ENCODE assay signal across 30 mouse cellular contexts in genomic region chrX:93097551-93097950, GRCm38 (mm10).
"Had no signal": no experiment of that assay in that cellular context is flagged by ENCODE, and none has a peak within 500 bp of the region (broad histone marks: within the 10 kb centered on the region; RNA-seq: fewer than 3 reads in every experiment).

No protein-coding gene starts in this region.

- H3K4me3 ChIP-seq: heart, embryonic 12.5 days; heart, embryonic 13.5 days; heart, embryonic 15.5 days; hindbrain, embryonic 10.5 days; hindbrain, embryonic 12.5 days; hindbrain, embryonic 13.5 days; hindbrain, embryonic 15.5 days; intestine, embryonic 15.5 days; kidney, embryonic 15.5 days; layer of hippocampus, adult 2 months; left cerebral cortex, adult 2 months had no signal

- H3K9me3 ChIP-seq: heart, embryonic 12.5 days; heart, embryonic 13.5 days; heart, embryonic 15.5 days; hindbrain, embryonic 10.5 days; hindbrain, embryonic 12.5 days; hindbrain, embryonic 13.5 days; hindbrain, embryonic 15.5 days; intestine, embryonic 15.5 days; kidney, embryonic 15.5 days had no signal

- H3K4me1 ChIP-seq: heart, embryonic 12.5 days; heart, embryonic 13.5 days; heart, embryonic 15.5 days; hindbrain, embryonic 10.5 days; hindbrain, embryonic 12.5 days; hindbrain, embryonic 13.5 days; hindbrain, embryonic 15.5 days; intestine, embryonic 15.5 days; kidney, embryonic 15.5 days had no signal

- DNase-seq: heart, postnatal 10 days; heart, postnatal 14 days; heart, postnatal 36 days; heart, postnatal 4 days; kidney, adult 11 months; kidney, adult 18-20 months; kidney, adult 2 months; kidney, adult 8-10 months; kidney, adult 9 months; kidney, postnatal 10 days; kidney, postnatal 14 days; kidney, postnatal 25 days; kidney, postnatal 36 days; kidney, postnatal 4 days; layer of hippocampus, adult 9-11 months; layer of hippocampus, postnatal 36 days had no signal

- H3K9ac ChIP-seq: heart, embryonic 12.5 days; heart, embryonic 13.5 days; heart, embryonic 15.5 days; hindbrain, embryonic 12.5 days; hindbrain, embryonic 13.5 days; hindbrain, embryonic 14.5 days; hindbrain, embryonic 15.5 days; intestine, embryonic 15.5 days; kidney, embryonic 15.5 days had no signal

- H3K36me3 ChIP-seq: heart, embryonic 12.5 days; heart, embryonic 13.5 days; heart, embryonic 15.5 days; hindbrain, embryonic 10.5 days; hindbrain, embryonic 12.5 days; hindbrain, embryonic 13.5 days; hindbrain, embryonic 15.5 days; intestine, embryonic 15.5 days; kidney, embryonic 15.5 days had no signal

- H3K27ac ChIP-seq: heart, embryonic 13.5 days; heart, embryonic 15.5 days; hindbrain, embryonic 10.5 days; hindbrain, embryonic 12.5 days; hindbrain, embryonic 13.5 days; hindbrain, embryonic 14.5 days; hindbrain, embryonic 15.5 days; hindbrain, postnatal 0 days; intestine, embryonic 15.5 days; kidney, embryonic 15.5 days; kidney, postnatal 0 days; layer of hippocampus, adult 2 months; left cerebral cortex, adult 2 months had no signal
